Mouse (Mus musculus): ENCODE data around the gene Tmem206.

Gene Tmem206

GRCm38 (mm10) chr1:191307766-191308455, 17.8 kb upstream of the Tmem206 start:
- DNase-seq (ENCODE audit: extremely low spot score): no peak

GRCm38 (mm10) chr1:191311296-191311898, 14.3 kb upstream of the Tmem206 start:
- no peak for DNase-seq (ENCODE audit: extremely low spot score)

GRCm38 (mm10) chr1:191312513-191312941, 13.2 kb upstream of the Tmem206 start:
- peak; percentile 82 for DNase-seq (ENCODE audit: extremely low spot score)

- DNase-seq (ENCODE audit: extremely low spot score): no peak
Observed at GRCm38 (mm10) chr1:191313158-191313557, 12.6 kb upstream of the Tmem206 start.

GRCm38 (mm10) chr1:191313926-191314325, 11.8 kb upstream of the Tmem206 start:
- no peak for DNase-seq (ENCODE audit: extremely low spot score)

GRCm38 (mm10) chr1:191316818-191317217, 8.9 kb upstream of the Tmem206 start:
- no peak for DNase-seq (ENCODE audit: extremely low spot score)

GRCm38 (mm10) chr1:191317591-191318196, 8.0 kb upstream of the Tmem206 start, which contains the start of gene Nenf:
Gene Nenf (minus strand): TSS chr1:191318194.
- DNase-seq (ENCODE audit: extremely low spot score): peak; percentile 76

- no peak for DNase-seq (ENCODE audit: extremely low spot score)
Observed at GRCm38 (mm10) chr1:191318686-191319085, 7.0 kb upstream of the Tmem206 start.

- no peak for DNase-seq (ENCODE audit: extremely low spot score)
Observed at GRCm38 (mm10) chr1:191323381-191323780, 2.3 kb upstream of the Tmem206 start.

GRCm38 (mm10) chr1:191324733-191325590, 750 bp upstream of the Tmem206 start:
- DNase-seq (ENCODE audit: extremely low spot score): no peak

- no peak for DNase-seq (ENCODE audit: extremely low spot score)
Observed at GRCm38 (mm10) chr1:191326233-191326882, 646 bp downstream of the Tmem206 start.

GRCm38 (mm10) chr1:191327258-191327657, 1.5 kb downstream of the Tmem206 start:
- no peak for DNase-seq (ENCODE audit: extremely low spot score)

- DNase-seq (ENCODE audit: extremely low spot score): no peak
Observed at GRCm38 (mm10) chr1:191328019-191328441, 2.3 kb downstream of the Tmem206 start.

GRCm38 (mm10) chr1:191330356-191330755, 4.6 kb downstream of the Tmem206 start:
- DNase-seq (ENCODE audit: extremely low spot score): no peak

- DNase-seq (ENCODE audit: extremely low spot score): no peak
Observed at GRCm38 (mm10) chr1:191334500-191334899, 8.8 kb downstream of the Tmem206 start.

GRCm38 (mm10) chr1:191339876-191340275, 14.2 kb downstream of the Tmem206 start:
- DNase-seq (ENCODE audit: extremely low spot score): no peak

- DNase-seq (ENCODE audit: extremely low spot score): no peak
Observed at GRCm38 (mm10) chr1:191340530-191340929, 14.8 kb downstream of the Tmem206 start.

- DNase-seq (ENCODE audit: extremely low spot score): no peak
Observed at GRCm38 (mm10) chr1:191347602-191348001, 21.9 kb downstream of the Tmem206 start.

- no peak for DNase-seq (ENCODE audit: extremely low spot score)
Observed at GRCm38 (mm10) chr1:191348592-191348991, 22.9 kb downstream of the Tmem206 start.

GRCm38 (mm10) chr1:191348996-191349395, 23.3 kb downstream of the Tmem206 start:
- DNase-seq (ENCODE audit: extremely low spot score): no peak

GRCm38 (mm10) chr1:191349486-191350037, 23.9 kb downstream of the Tmem206 start:
- DNase-seq (ENCODE audit: extremely low spot score): no peak

Data from embryo, embryonic 9.5 days (tissue).